Mouse (Mus musculus) ES-E14 (cell line): ENCODE data around the gene Fbxo9. TPM values are rescaled to one million over a fixed set of nuclear protein-coding genes. Genes with fewer than 3 reads are reported as not detected.

Experiments used
- DNase-seq: peaks from one replicate; pipeline ENCODE4 v3.0.0-alpha.2; 2013; ENCODE audit warnings: low read depth, low spot score
- H3K27ac ChIP-seq: 2 replicates; pipeline ENCODE4 v1.5.1; 2012; ENCODE audit warnings: low read depth, mild to moderate bottlenecking, low read length, moderate library complexity, mixed read lengths; ENCODE audit not compliant: poor library complexity, insufficient read depth, severe bottlenecking
- H3K36me3 ChIP-seq: 2 replicates; pipeline ENCODE4 v1.6.1; 2012; ENCODE audit warnings: mild to moderate bottlenecking, low read length, moderate library complexity, mixed read lengths; ENCODE audit not compliant: control insufficient read depth, poor library complexity, insufficient read depth, severe bottlenecking
- H3K4me1 ChIP-seq, 2 experiments: fragments of 150-350 bp in 1 of 2; sonication (generic) in 1 of 2; 2 replicates each; pipeline ENCODE4 v1.6.1; 2012; ENCODE audit warnings: low read length in 2 of 2, mild to moderate bottlenecking in 1 of 2, mixed read lengths in 1 of 2; ENCODE audit not compliant: control insufficient read depth in 2 of 2, insufficient read depth in 2 of 2, poor library complexity in 1 of 2
- H3K4me3 ChIP-seq, 2 experiments: fragments of 150-350 bp in 1 of 2; sonication (generic) in 1 of 2; 2 replicates each; pipeline ENCODE4 v1.5.1; 2012; ENCODE audit warnings: low read length in 2 of 2, low read depth in 1 of 2, mild to moderate bottlenecking in 1 of 2, mixed read lengths in 1 of 2; ENCODE audit not compliant: insufficient read depth in 1 of 2, poor library complexity in 1 of 2, severe bottlenecking in 1 of 2
- H3K9ac ChIP-seq: 2 replicates; pipeline ENCODE4 v1.6.1; 2012; ENCODE audit warnings: low read depth, mild to moderate bottlenecking, low read length, mixed read lengths; ENCODE audit not compliant: poor library complexity, insufficient read depth, severe bottlenecking
- H3K9me3 ChIP-seq: fragments of 150-350 bp; sonication (generic); 2 replicates; pipeline ENCODE4 v1.6.1; 2012; ENCODE audit warnings: low read depth, mild to moderate bottlenecking, low read length; ENCODE audit not compliant: control insufficient read depth, insufficient read depth
- CHD2 ChIP-seq: IDR thresholded peaks from 2 replicates; pipeline ENCODE4 v1.6.1; 2014; ENCODE audit warnings: mild to moderate bottlenecking, low read depth, low read length, inconsistent platforms
- HCFC1 ChIP-seq: IDR thresholded peaks from 2 replicates; pipeline ENCODE4 v1.6.1; 2012; ENCODE audit warnings: low read length, inconsistent platforms, borderline replicate concordance; ENCODE audit not compliant: insufficient read depth
- MAFK ChIP-seq: IDR thresholded peaks from 2 replicates; pipeline ENCODE4 v1.6.1; 2014; ENCODE audit warnings: mild to moderate bottlenecking, low read depth, low read length, inconsistent platforms; ENCODE audit not compliant: insufficient read depth
- ZC3H11A ChIP-seq: IDR thresholded peaks from 2 replicates; pipeline ENCODE4 v1.6.1; 2012; ENCODE audit warnings: low read depth, mild to moderate bottlenecking, inconsistent platforms, low read length, borderline replicate concordance
- ZNF384 ChIP-seq: IDR thresholded peaks from 2 replicates; pipeline ENCODE4 v1.6.1; 2012; ENCODE audit warnings: low read depth, low read length, inconsistent platforms
- in situ Hi-C, 2 experiments: fragments of 600-800 bp; cut with MboI; formaldehyde crosslinking; loops; one replicate each; pipeline ENCODE4 v1.15.1; 2025; ENCODE audit warnings: low sequenced_read_pairs in 2 of 2, inconsistent platforms in 1 of 2; ENCODE audit not compliant: unreplicated experiment in 2 of 2
- total RNA-seq: library from RNA; depleted of rRNA; stranded (reverse); fragments of 300-350 nt; gene quantifications from 2 replicates; pipeline ENCODE4 v1.2.3, GENCODE M21; 2012

The Fbxo9 gene
- total RNA-seq, 1 experiment = 28.7 TPM

- TF ChIP-seq MAFK (no peak), CHD2 (no peak), ZNF384 (no peak), HCFC1 (peak; percentile 59; the same call in 1 of the 2 replicates), ZC3H11A (peak; percentile 71; the same call in 1 of the 2 replicates)
- in situ Hi-C loops = no loop called here
- no peak overlapping the region for H3K27ac ChIP-seq
- peak; percentile 66 for DNase-seq
- H3K9ac ChIP-seq = peak overlapping the region; percentile 92
- H3K9me3 ChIP-seq = no peaks in the 10 kb centered on the region
- peak overlapping the region; percentile 88 to 92 for H3K4me3 ChIP-seq
- peaks cover 4 to 5% of the 10 kb centered on the region in 2 experiments; a peak in 1 of 4 replicates for H3K4me1 ChIP-seq
- H3K36me3 ChIP-seq = no peaks in the 10 kb centered on the region
Observed at GRCm38 (mm10) chr9:78112770-78113537, 4.1 kb upstream of the Fbxo9 start.

DNA sequence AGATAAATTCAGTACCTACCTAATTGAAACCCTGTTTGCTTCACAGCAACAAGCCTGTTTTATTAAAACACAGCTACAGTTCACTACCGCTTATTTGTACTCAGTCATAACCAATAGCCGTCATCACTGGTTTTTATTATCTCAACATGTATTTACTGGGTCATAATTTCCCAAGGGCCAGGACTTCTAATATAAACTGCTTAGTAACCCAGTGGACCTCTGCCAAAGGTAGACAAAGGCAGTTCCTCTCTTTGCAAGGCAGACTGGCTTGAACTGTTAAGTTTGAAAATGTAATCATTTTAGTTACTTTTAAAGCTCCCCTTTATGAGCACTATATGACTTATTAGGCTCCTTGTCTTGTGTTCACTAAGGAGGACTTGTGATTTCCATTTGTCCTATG lies 2.6 kb upstream of the Fbxo9 start:
- TF ChIP-seq ZC3H11A (no peak), ZNF384 (no peak), CHD2 (no peak), HCFC1 (no peak)
- in situ Hi-C loops = no loop called here

DNA sequence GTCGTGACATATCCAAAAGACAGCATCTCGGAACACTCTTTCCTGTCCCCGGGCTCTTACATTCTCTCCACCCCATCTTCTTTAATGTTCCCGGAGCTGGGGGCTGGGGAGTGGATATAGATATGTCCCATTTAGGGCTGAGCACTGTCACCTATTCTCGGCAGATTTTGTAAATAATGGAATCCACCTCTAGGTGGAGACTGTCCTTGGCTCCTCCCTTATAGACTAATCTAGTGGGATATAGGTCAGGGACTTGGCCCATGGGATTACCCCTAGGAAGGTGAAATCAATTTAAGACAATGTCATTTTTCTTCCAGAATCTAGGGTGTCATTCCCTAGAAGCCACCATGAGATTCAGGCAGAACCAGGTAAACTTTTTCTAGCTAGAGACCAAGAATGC lies 791 bp upstream of the Fbxo9 start:
- no peaks in the 10 kb centered on the region for H3K36me3 ChIP-seq
- in situ Hi-C loops = no loop called here
- TF ChIP-seq ZNF384 = no peak
- TF ChIP-seq HCFC1 = no peak
- no peak for TF ChIP-seq CHD2
- no peak for TF ChIP-seq ZC3H11A
- no peak for TF ChIP-seq MAFK
- H3K27ac ChIP-seq = no peak overlapping the region
- no peaks in the 10 kb centered on the region for H3K9me3 ChIP-seq
- peak overlapping the region in 1 of 2 experiments; percentile 94; a peak in 2 of 4 replicates for H3K4me3 ChIP-seq
- no peak for DNase-seq
- no peak overlapping the region for H3K9ac ChIP-seq
- H3K4me1 ChIP-seq = peaks cover 4 to 6% of the 10 kb centered on the region in 2 experiments; a peak in 1 of 4 replicates

More for the DNA sequence above, 2.6 kb upstream of the Fbxo9 start:
- H3K36me3 ChIP-seq = no peaks in the 10 kb centered on the region
- H3K27ac ChIP-seq = no peak overlapping the region
- no peak overlapping the region for H3K9ac ChIP-seq
- H3K9me3 ChIP-seq = no peaks in the 10 kb centered on the region
- H3K4me1 ChIP-seq = peaks cover 5 to 6% of the 10 kb centered on the region in 2 experiments; a peak in 1 of 4 replicates
- DNase-seq = no peak
- no peak overlapping the region for H3K4me3 ChIP-seq

GRCm38 (mm10) chr9:78107912-78108795 lies 711 bp downstream of the Fbxo9 start:
- Histone ChIP-seq H3K4me3 (peak overlapping the region; percentile 78 to 94), H3K4me1 (0 out of 4 replicates have a peak, but pooled peaks cover 1 to 2% of the 10 kb centered on the region in 2 experiments), H3K27ac (peak overlapping the region; percentile 6; the same call in 1 of the 2 replicates), H3K9ac (peak overlapping the region; percentile 81), H3K36me3 (no peaks in the 10 kb centered on the region), H3K9me3 (no peaks in the 10 kb centered on the region)
- in situ Hi-C loops = no loop called here
- TF ChIP-seq MAFK = no peak
- TF ChIP-seq ZC3H11A = no peak
- no peak for TF ChIP-seq HCFC1
- no peak for TF ChIP-seq CHD2
- no peak for TF ChIP-seq ZNF384
- DNase-seq = peak; percentile 47
